Mouse (Mus musculus): ENCODE results near the gene Rnf113a2.

Rnf113a2 gene

GRCm38 (mm10) chr12:84416834-84417604 is at the start of gene Rnf113a2:
TSS of gene Rnf113a2 (plus strand) at chr12:84417196.
- peak; percentile 96 for DNase-seq (ENCODE audit: low read depth, low spot score)

GRCm38 (mm10) chr12:84371647-84372046 is 45.3 kb upstream of the Rnf113a2 start:
- no peak for DNase-seq (ENCODE audit: low read depth, low spot score)

GRCm38 (mm10) chr12:84373831-84374481 is 43.0 kb upstream of the Rnf113a2 start:
- no peak for DNase-seq (ENCODE audit: low read depth, low spot score)

GRCm38 (mm10) chr12:84382369-84382768 is 34.6 kb upstream of the Rnf113a2 start:
- no peak for DNase-seq (ENCODE audit: low read depth, low spot score)

GRCm38 (mm10) chr12:84384644-84385081 is 32.3 kb upstream of the Rnf113a2 start:
- no peak for DNase-seq (ENCODE audit: low read depth, low spot score)

- no peak for DNase-seq (ENCODE audit: low read depth, low spot score)
Observed at GRCm38 (mm10) chr12:84385408-84385807, 31.6 kb upstream of the Rnf113a2 start.

- DNase-seq (ENCODE audit: low read depth, low spot score), result no peak
Observed at GRCm38 (mm10) chr12:84388097-84388496, 28.9 kb upstream of the Rnf113a2 start.

- peak; percentile 25 for DNase-seq (ENCODE audit: low read depth, low spot score)
Observed at GRCm38 (mm10) chr12:84388774-84389400, 28.1 kb upstream of the Rnf113a2 start.

- no peak for DNase-seq (ENCODE audit: low read depth, low spot score)
Observed at GRCm38 (mm10) chr12:84390336-84390735, 26.7 kb upstream of the Rnf113a2 start.

- no peak for DNase-seq (ENCODE audit: low read depth, low spot score)
Observed at GRCm38 (mm10) chr12:84392681-84393080, 24.3 kb upstream of the Rnf113a2 start.

GRCm38 (mm10) chr12:84393847-84394246 is 23.1 kb upstream of the Rnf113a2 start:
- no peak for DNase-seq (ENCODE audit: low read depth, low spot score)

GRCm38 (mm10) chr12:84396947-84397679 is 19.9 kb upstream of the Rnf113a2 start:
- DNase-seq (ENCODE audit: low read depth, low spot score), result no peak

GRCm38 (mm10) chr12:84397685-84398084 is 19.3 kb upstream of the Rnf113a2 start:
- no peak for DNase-seq (ENCODE audit: low read depth, low spot score)

- DNase-seq (ENCODE audit: low read depth, low spot score), result no peak
Observed at GRCm38 (mm10) chr12:84398629-84399028, 18.4 kb upstream of the Rnf113a2 start.

GRCm38 (mm10) chr12:84399135-84399534 is 17.9 kb upstream of the Rnf113a2 start:
- no peak for DNase-seq (ENCODE audit: low read depth, low spot score)

- no peak for DNase-seq (ENCODE audit: low read depth, low spot score)
Observed at GRCm38 (mm10) chr12:84399663-84400062, 17.3 kb upstream of the Rnf113a2 start.

GRCm38 (mm10) chr12:84400068-84400467 is 16.9 kb upstream of the Rnf113a2 start:
- DNase-seq (ENCODE audit: low read depth, low spot score), result no peak

GRCm38 (mm10) chr12:84400653-84401052 is 16.3 kb upstream of the Rnf113a2 start:
- no peak for DNase-seq (ENCODE audit: low read depth, low spot score)

GRCm38 (mm10) chr12:84402923-84403322 is 14.1 kb upstream of the Rnf113a2 start:
- DNase-seq (ENCODE audit: low read depth, low spot score), result no peak

- no peak for DNase-seq (ENCODE audit: low read depth, low spot score)
Observed at GRCm38 (mm10) chr12:84404541-84404940, 12.5 kb upstream of the Rnf113a2 start.

- DNase-seq (ENCODE audit: low read depth, low spot score), result no peak
Observed at GRCm38 (mm10) chr12:84407259-84407658, 9.7 kb upstream of the Rnf113a2 start.

Measured in CD4-positive helper T cell, adult 2 months (primary cell).